Mouse (Mus musculus) G1E (cell line): ENCODE measurements around the gene Ifit3.

ENCODE experiments used
- CTCF ChIP-seq: IDR thresholded peaks from 2 replicates; pipeline ENCODE4 v1.5.1; 2012; ENCODE audit warnings: low read depth, low read length, inconsistent platforms, mixed read lengths
- TAL1 ChIP-seq: conservative IDR thresholded peaks from 2 replicates; pipeline ENCODE4 v1.6.1; 2012; ENCODE audit warnings: low read depth, low read length, inconsistent platforms, mixed read lengths

DNA sequence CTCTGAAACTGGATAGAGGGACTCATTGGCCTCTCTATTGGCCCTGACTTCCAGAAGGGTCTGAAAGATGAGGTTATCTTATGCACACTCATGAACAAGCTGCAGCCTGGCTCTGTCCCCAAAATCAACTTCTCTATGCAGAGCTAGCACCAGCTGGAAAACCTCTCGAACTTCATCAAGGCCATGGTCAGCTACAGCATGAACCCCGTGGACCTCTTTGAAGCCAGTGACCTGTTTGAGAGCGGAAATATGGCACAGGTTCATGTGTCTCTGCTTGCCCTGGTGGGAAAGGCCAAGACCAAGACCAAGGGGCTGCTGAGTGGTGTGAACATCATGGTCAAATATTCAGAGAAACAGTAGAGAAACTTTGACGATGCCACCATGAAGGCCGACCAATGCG lies 40.5 kb downstream of the Ifit3 start:
- TF ChIP-seq CTCF (no peak), TAL1 (no peak)
